In the genomic region with DNA sequence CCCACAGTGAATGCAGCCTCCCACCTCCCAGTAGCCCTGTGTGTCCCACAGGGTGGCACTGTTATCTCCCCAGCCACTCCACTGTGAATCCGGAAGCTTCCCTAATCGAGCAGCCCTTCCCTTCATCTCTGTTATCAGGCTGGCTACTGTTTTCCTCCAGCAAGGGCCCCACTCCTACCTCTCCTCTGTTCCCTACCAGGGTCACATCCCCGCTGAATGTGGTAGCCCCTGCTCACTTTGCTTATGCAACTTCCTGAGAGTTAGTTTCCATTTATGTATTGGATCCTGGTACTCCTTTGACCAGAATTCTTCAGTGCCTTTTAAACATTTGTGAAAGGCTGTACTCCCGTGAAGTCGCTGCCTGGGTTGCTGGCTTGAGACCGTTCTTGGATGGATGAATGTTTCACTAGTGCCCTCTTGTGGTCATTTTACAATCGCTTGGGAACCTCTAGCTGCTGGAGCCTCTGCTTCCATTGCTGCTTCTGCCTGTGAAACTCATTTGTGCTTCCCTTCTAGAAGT, we compare ENCODE assay signal across 8 mouse cellular contexts. TPM values are rescaled to one million over a fixed set of nuclear protein-coding genes. Genes with fewer than 3 reads are reported as not detected.
DNase-seq lines count a peak whose midpoint lies in the region; ATAC-seq and TF ChIP-seq lines count a peak whose summit lies in the region.

No protein-coding gene starts in this region.

- no peaks in the 10 kb centered on the region for H3K27me3 ChIP-seq in forebrain, embryonic 16.5 days (replicated peaks; ENCODE audit: control insufficient read depth, insufficient read depth, low read length)

- DNase-seq in Muller cell, postnatal 12 days (ENCODE audit: inconsistent ontology term) = peak; percentile 68
- peak; percentile 78 to 80 for DNase-seq in cerebellum, adult 18-20 months
- DNase-seq in layer of hippocampus, adult 2 months (ENCODE audit: low spot score in 2 of 2) = peak; percentile 81 to 82
- DNase-seq in lung, adult 18-20 months = peak; percentile 18 to 56
- peak; percentile 63 for DNase-seq in thymus, postnatal 14 days

- no peak overlapping the region; the same call in 1 of the 2 replicates for H3K9ac ChIP-seq in forebrain, embryonic 16.5 days (replicated peaks; ENCODE audit: low read depth, low read length)

- H3K9me3 ChIP-seq in forebrain, embryonic 16.5 days (ENCODE audit: control insufficient read depth, low read length) = no peaks in the 10 kb centered on the region

- 5% methylated on average over 7 of the region's 7 CpGs for WGBS in forebrain, embryonic 16.5 days

- H3K4me3 ChIP-seq in forebrain, embryonic 16.5 days (replicated peaks; ENCODE audit: low read length) = no peak overlapping the region
- H3K4me3 ChIP-seq in layer of hippocampus, adult 2 months = no peak overlapping the region

- peak; percentile 97 for ATAC-seq in forebrain, embryonic 16.5 days
- ATAC-seq in hematopoietic stem cell, adult 5-6 weeks (replicated peaks in 1 of 2; ENCODE audit: insufficient read depth in 1 of 2, low FRiP score in 2 of 2, low TSS enrichment in 1 of 2, low read depth in 1 of 2, poor library complexity in 2 of 2, severe bottlenecking in 2 of 2) = peak; percentile 67 to 71
- ATAC-seq in neutrophil, adult 5-6 weeks (ENCODE audit: extremely low read depth, insufficient number of reproducible peaks, low FRiP score, poor library complexity, severe bottlenecking) = peak; percentile 57; the same call in 1 of the 2 replicates

- H3K4me2 ChIP-seq in forebrain, embryonic 16.5 days (ENCODE audit: low read length) = peak overlapping the region; percentile 32

- H3K4me1 ChIP-seq in forebrain, embryonic 16.5 days (replicated peaks; ENCODE audit: control insufficient read depth, insufficient read depth, low read length) = peaks cover 5% of the 10 kb centered on the region

- peak; percentile 87 for TF ChIP-seq CTCF in layer of hippocampus, adult 2 months (conservative IDR thresholded peaks at IDR 0.05)

- no peaks in the 10 kb centered on the region for H3K36me3 ChIP-seq in forebrain, embryonic 16.5 days (ENCODE audit: control insufficient read depth, insufficient read depth)

- no peak overlapping the region for H3K27ac ChIP-seq in forebrain, embryonic 16.5 days (ENCODE audit: low read length)
- peak overlapping the region; percentile 62; the same call in 1 of the 2 replicates for H3K27ac ChIP-seq in layer of hippocampus, adult 2 months

RNA-seq across cellular contexts. Expression of gene Gpr171, which starts 42.5 kb away (rescaled TPM):
- polyA plus RNA-seq in forebrain, embryonic 16.5 days (2015; fragmentation: Nextera tagmentation; extraction: Ambion mirVana) = 0.81 and 1.8 TPM in 2 replicates
- 143 and 156 TPM in 2 replicates for total RNA-seq in hematopoietic stem cell, adult 5-6 weeks (2017)
- not detected for total RNA-seq in layer of hippocampus, adult 2 months (2021)
- 50.7 and 55.6 TPM in 2 replicates for total RNA-seq in neutrophil, adult 5-6 weeks (2017)

RNA-seq across cellular contexts. Expression of gene Med12l, which starts 53.5 kb away (rescaled TPM):
- polyA plus RNA-seq in forebrain, embryonic 16.5 days (2015; fragmentation: Nextera tagmentation; extraction: Ambion mirVana) = 3.3 and 4.3 TPM in 2 replicates
- 10.6 and 16.7 TPM in 2 replicates for total RNA-seq in hematopoietic stem cell, adult 5-6 weeks (2017)
- 10 to 100 TPM; 54.2 to 61.6 TPM for total RNA-seq in layer of hippocampus, adult 2 months (2021)
- 3.9 and 4.5 TPM in 2 replicates for total RNA-seq in neutrophil, adult 5-6 weeks (2017)

Comparison
In these comparisons a context has a peak if more than half of its experiments do, and no peak if none do; other contexts are left out.
1. RNA of gene Gpr171, which starts 42.5 kb away (total RNA-seq): 143 to 156 TPM in hematopoietic stem cell, adult 5-6 weeks and 50.7 to 55.6 TPM in neutrophil, adult 5-6 weeks; not detected in layer of hippocampus, adult 2 months; every median in the first group is over 10 times any median in the second.
2. Peak in every context shown above with its lines, with median percentiles within 50 percentile points of each other: DNase-seq and ATAC-seq.